Mouse (Mus musculus): ENCODE results near the gene Gm44503. TPM values are rescaled to one million over a fixed set of nuclear protein-coding genes. Genes with fewer than 3 reads are reported as not detected.

Gene Gm44503
- polyA plus RNA-seq, 1 experiment from 2014 or later: 0.31 TPM

DNA sequence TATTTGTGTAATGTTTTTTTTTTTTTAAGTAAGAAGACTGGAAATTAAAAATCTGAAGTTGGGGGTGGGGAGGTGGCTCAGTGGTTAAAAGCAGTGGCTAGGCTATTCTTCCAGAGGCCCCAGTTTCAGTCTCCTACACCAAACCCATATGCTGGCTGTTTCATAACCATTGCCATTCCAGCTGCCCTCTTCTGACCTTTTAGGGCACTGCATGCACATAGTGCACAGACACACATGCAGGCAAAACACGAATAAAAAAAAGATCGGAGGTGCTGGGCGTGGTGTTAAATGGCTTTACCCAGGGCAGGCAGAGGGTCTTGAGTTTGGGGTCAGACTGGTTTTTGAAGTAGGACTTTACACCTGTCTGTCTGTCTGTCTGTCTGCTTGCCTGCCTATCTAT lies 47.5 kb downstream of the Gm44503 start:
- H3K36me3 ChIP-seq (replicated peaks; ENCODE audit: control insufficient read depth, insufficient read depth): peaks cover 69% of the 10 kb centered on the region

DNA sequence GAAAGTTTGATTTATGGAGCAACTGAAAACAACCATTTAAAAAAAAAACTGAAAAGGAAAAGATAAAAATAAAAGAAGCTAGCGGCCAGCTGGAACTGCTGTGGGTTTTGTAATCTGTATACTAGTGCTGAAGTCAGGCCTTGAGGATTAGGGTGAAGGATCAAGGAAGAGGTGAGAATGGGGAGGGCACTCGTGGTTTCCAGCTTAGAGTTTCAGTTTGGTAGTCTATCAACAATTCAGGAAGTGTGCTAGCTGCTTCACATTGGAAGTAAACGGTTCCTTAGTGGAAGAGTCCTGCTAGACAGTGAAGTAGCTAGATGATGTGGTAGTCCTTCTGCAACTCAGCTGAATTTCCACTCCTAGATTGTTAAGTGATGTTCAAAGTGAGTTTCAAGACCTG lies 49.7 kb downstream of the Gm44503 start:
- no peak for DNase-seq (ENCODE audit: low spot score)
- Histone ChIP-seq H3K4me3 (replicated peaks; ENCODE audit: low read length) (no peak overlapping the region), H3K9ac (no peak overlapping the region), H3K36me3 (replicated peaks; ENCODE audit: control insufficient read depth, insufficient read depth) (peaks cover 77% of the 10 kb centered on the region), H3K9me3 (ENCODE audit: control insufficient read depth, low read length) (no peaks in the 10 kb centered on the region), H3K27me3 (ENCODE audit: control insufficient read depth, insufficient read depth, low read length) (no peaks in the 10 kb centered on the region), H3K4me1 (replicated peaks; ENCODE audit: control insufficient read depth, insufficient read depth, low read length) (no peaks in the 10 kb centered on the region), H3K27ac (no peak overlapping the region), H3K4me2 (replicated peaks) (no peak overlapping the region)
- ATAC-seq (ENCODE audit: low FRiP score): no peak
- WGBS: 81% methylated on average over 3 of the region's 3 CpGs

More for the DNA sequence above, 47.5 kb downstream of the Gm44503 start:
- no peak overlapping the region for H3K4me2 ChIP-seq (replicated peaks)
- H3K4me3 ChIP-seq (replicated peaks; ENCODE audit: low read length): no peak overlapping the region
- no peaks in the 10 kb centered on the region for H3K9me3 ChIP-seq (ENCODE audit: control insufficient read depth, low read length)
- H3K4me1 ChIP-seq (replicated peaks; ENCODE audit: control insufficient read depth, insufficient read depth, low read length): no peaks in the 10 kb centered on the region
- no peaks in the 10 kb centered on the region for H3K27me3 ChIP-seq (ENCODE audit: control insufficient read depth, insufficient read depth, low read length)
- ATAC-seq (ENCODE audit: low FRiP score) (no peak), DNase-seq (ENCODE audit: low spot score) (no peak)
- no peak overlapping the region for H3K9ac ChIP-seq
- no peak overlapping the region for H3K27ac ChIP-seq
- 94% methylated on average over 3 of the region's 3 CpGs for WGBS

DNA sequence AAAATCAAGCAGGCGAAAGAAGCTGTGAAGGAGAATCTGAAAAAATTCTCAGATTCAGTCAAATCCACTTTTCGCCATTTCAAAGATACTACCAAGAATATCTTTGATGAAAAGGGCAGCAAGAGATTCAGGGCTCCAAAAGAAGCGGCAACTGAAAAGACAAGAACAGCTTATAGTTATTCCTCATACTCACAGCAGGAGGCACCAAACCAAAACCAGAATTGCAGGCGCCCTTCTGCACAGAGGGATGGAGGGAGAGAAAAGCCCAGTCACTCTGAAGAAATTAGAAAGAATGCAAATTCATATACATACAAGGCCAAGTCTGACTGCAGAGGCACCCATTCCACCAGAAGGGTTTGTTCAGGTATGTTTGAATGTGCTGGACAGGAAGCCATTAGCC lies 54.0 kb downstream of the Gm44503 start:
- no peaks in the 10 kb centered on the region for H3K27me3 ChIP-seq (ENCODE audit: control insufficient read depth, insufficient read depth, low read length)
- no peak overlapping the region for H3K4me2 ChIP-seq (replicated peaks)
- no peak overlapping the region for H3K9ac ChIP-seq
- H3K4me3 ChIP-seq (replicated peaks; ENCODE audit: low read length): no peak overlapping the region
- no peaks in the 10 kb centered on the region for H3K9me3 ChIP-seq (ENCODE audit: control insufficient read depth, low read length)
- ATAC-seq (ENCODE audit: low FRiP score) (no peak), DNase-seq (ENCODE audit: low spot score) (no peak)
- peaks cover 87% of the 10 kb centered on the region for H3K36me3 ChIP-seq (replicated peaks; ENCODE audit: control insufficient read depth, insufficient read depth)
- 90% methylated on average over 4 of the region's 4 CpGs for whole genome bisulfite sequencing
- no peaks in the 10 kb centered on the region for H3K4me1 ChIP-seq (replicated peaks; ENCODE audit: control insufficient read depth, insufficient read depth, low read length)
- no peak overlapping the region for H3K27ac ChIP-seq

DNA sequence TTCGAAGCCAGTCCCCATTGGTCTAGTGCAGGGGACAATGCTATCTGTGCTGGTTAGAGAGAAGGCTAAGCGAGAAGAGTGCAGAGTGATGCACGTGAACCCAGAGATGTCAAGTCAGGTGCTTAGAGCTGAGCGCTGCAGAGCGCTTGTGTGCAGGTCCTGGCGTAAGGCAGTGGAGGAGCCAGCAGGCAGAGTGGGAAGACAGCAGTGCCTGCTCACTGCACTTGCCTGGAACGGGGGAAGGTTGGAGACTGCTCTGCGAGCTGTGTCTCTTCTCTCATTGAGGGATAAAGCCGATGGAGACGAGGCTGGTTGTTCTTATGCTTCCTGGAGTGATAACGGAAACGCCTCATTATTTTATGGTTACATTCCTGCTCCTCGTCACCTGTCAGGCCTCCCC lies 56.1 kb downstream of the Gm44503 start:
- WGBS: 93% methylated on average over 13 of the region's 13 CpGs
- Histone ChIP-seq H3K9ac (no peak overlapping the region), H3K4me2 (replicated peaks) (no peak overlapping the region), H3K9me3 (ENCODE audit: control insufficient read depth, low read length) (no peaks in the 10 kb centered on the region), H3K4me1 (replicated peaks; ENCODE audit: control insufficient read depth, insufficient read depth, low read length) (no peaks in the 10 kb centered on the region), H3K36me3 (replicated peaks; ENCODE audit: control insufficient read depth, insufficient read depth) (peaks cover 98% of the 10 kb centered on the region), H3K27ac (no peak overlapping the region), H3K4me3 (replicated peaks; ENCODE audit: low read length) (no peak overlapping the region), H3K27me3 (ENCODE audit: control insufficient read depth, insufficient read depth, low read length) (no peaks in the 10 kb centered on the region)
- ATAC-seq (ENCODE audit: low FRiP score): no peak
- DNase-seq (ENCODE audit: low spot score): no peak

DNA sequence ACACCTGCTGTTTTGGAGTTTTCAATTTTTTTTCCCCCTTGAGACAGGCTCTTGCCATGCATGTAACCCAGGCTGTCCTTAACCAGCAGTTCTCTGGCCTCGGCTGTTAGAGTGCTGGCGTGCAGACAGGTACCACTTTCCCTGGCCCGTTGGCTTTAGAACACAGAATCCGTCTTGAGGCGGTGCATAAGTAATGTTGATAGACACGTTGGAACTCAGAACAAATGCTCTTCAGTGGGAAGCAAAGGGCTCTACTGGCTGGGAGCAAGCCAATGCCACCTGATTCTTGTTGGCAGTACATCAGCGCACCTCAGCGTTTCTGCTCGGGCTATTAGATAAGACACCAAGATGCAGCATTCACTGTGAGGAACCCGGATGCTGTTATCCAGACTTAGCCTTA lies 61.2 kb downstream of the Gm44503 start:
- no peak for ATAC-seq (ENCODE audit: low FRiP score)
- Histone ChIP-seq H3K4me2 (replicated peaks) (no peak overlapping the region), H3K9me3 (ENCODE audit: control insufficient read depth, low read length) (no peaks in the 10 kb centered on the region), H3K4me1 (replicated peaks; ENCODE audit: control insufficient read depth, insufficient read depth, low read length) (no peaks in the 10 kb centered on the region), H3K9ac (no peak overlapping the region), H3K36me3 (replicated peaks; ENCODE audit: control insufficient read depth, insufficient read depth) (peaks cover 85% of the 10 kb centered on the region), H3K27me3 (ENCODE audit: control insufficient read depth, insufficient read depth, low read length) (no peaks in the 10 kb centered on the region), H3K4me3 (replicated peaks; ENCODE audit: low read length) (no peak overlapping the region), H3K27ac (no peak overlapping the region)
- no peak for DNase-seq (ENCODE audit: low spot score)
- 93% methylated on average over 10 of the region's 10 CpGs for WGBS

DNA sequence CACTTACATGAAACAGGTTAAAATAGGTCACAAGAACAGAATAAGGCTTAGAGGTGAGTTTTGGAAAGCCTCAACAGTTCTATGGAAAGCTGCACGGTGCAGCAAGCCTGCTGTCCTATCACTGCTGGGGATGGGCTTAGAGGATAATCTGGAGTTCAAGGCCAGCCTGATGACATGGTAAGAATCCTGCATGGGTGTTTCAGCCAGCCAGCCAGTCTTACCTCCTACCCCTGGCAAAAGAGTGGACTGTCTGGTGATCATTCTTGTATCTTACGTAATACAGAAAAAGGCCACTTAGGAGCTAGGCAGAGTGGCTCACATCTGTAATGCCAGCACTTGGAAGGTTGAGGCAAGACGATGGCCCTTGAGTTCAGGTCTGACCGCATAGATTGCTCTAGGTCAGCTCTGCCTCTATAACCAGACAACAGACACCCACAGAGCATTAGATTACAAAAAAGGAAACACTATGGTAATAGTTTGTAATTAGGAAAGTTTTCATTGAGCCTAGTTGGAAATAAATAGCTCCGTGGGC lies 62.0 kb downstream of the Gm44503 start:
- 96% methylated on average over 5 of the region's 5 CpGs for WGBS
- H3K36me3 ChIP-seq (replicated peaks; ENCODE audit: control insufficient read depth, insufficient read depth): peaks cover 81% of the 10 kb centered on the region
- DNase-seq (ENCODE audit: low spot score) (no peak), ATAC-seq (ENCODE audit: low FRiP score) (no peak)
- H3K4me3 ChIP-seq (replicated peaks; ENCODE audit: low read length): no peak overlapping the region
- H3K9me3 ChIP-seq (ENCODE audit: control insufficient read depth, low read length): no peaks in the 10 kb centered on the region
- H3K4me1 ChIP-seq (replicated peaks; ENCODE audit: control insufficient read depth, insufficient read depth, low read length): no peaks in the 10 kb centered on the region
- H3K4me2 ChIP-seq (replicated peaks): no peak overlapping the region
- no peak overlapping the region for H3K27ac ChIP-seq
- H3K9ac ChIP-seq: no peak overlapping the region
- no peaks in the 10 kb centered on the region for H3K27me3 ChIP-seq (ENCODE audit: control insufficient read depth, insufficient read depth, low read length)

DNA sequence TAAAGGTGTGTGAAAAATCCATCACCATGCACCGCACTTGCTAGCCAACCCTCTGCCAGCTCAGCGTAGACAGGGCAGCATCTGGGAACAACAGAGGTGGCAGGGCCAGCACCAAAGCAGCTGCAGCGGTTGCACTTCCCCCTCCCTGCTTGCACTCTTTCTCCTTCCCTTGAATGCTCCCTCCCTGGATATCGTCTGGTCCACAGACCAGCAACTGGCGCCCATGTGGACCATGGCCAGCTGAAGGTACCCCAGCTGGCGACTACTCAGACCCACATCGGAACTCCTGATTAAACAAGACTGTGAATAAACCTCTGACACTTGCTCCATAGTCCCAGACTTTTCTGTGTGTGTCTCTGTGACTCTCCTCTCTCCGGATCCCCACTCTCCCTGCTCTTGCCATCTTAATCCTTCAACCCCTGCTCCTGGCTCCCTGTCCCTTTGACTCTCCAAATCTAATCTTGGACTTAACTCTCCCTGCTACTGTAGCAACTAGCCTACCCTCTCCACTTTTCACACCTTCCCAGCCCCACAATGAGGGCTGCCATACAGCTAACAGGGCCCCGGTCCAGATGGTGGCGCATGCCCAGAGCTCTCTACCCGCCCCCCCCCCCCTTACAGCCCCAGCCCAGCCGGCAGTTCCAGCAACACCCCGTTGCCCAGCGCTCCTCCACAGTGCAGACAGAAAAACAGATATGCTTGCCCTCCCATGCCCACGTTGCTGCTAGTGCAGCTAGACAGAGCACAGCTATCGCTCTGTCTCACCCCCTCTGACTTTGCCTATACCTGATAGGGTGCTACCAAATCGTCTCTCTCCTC lies 67.4 kb downstream of the Gm44503 start:
- peak overlapping the region; percentile 25 for H3K4me2 ChIP-seq (replicated peaks)
- peak; percentile 84; the same call in 1 of the 2 replicates for ATAC-seq (ENCODE audit: low FRiP score)
- no peak overlapping the region for H3K9ac ChIP-seq
- 0 out of 2 replicates have a peak overlapping the region, but pooled peaks have one; percentile 26 for H3K27ac ChIP-seq
- no peaks in the 10 kb centered on the region for H3K9me3 ChIP-seq (ENCODE audit: control insufficient read depth, low read length)
- peaks cover 45% of the 10 kb centered on the region for H3K36me3 ChIP-seq (replicated peaks; ENCODE audit: control insufficient read depth, insufficient read depth)
- H3K27me3 ChIP-seq (ENCODE audit: control insufficient read depth, insufficient read depth, low read length): no peaks in the 10 kb centered on the region
- peak; percentile 44 for DNase-seq (ENCODE audit: low spot score)
- no peak overlapping the region for H3K4me3 ChIP-seq (replicated peaks; ENCODE audit: low read length)
- no peaks in the 10 kb centered on the region for H3K4me1 ChIP-seq (replicated peaks; ENCODE audit: control insufficient read depth, insufficient read depth, low read length)
- WGBS: 20% methylated on average over 16 of the region's 17 CpGs

DNA sequence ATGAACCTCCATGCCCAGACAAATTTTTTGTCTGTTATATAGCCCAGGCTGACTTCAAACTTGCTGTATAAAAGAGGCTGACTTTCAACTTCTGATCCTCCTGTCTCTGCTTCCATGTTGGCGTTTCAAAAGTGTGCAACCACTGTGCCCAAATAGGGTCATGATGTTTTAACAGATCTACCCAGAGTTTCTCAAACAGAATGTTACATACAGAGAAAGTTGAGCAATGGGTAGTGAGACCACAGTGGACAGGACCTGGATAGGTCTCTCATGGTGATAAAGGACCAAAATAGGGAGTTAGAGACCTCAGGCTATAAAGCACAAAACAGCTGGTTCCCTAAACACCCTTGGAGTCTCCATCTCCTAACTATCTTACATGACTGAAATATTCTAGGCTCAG lies 71.8 kb downstream of the Gm44503 start:
- Histone ChIP-seq H3K9ac (no peak overlapping the region), H3K27me3 (ENCODE audit: control insufficient read depth, insufficient read depth, low read length) (no peaks in the 10 kb centered on the region), H3K4me1 (replicated peaks; ENCODE audit: control insufficient read depth, insufficient read depth, low read length) (no peaks in the 10 kb centered on the region), H3K27ac (no peak overlapping the region), H3K9me3 (ENCODE audit: control insufficient read depth, low read length) (no peaks in the 10 kb centered on the region), H3K4me3 (replicated peaks; ENCODE audit: low read length) (no peak overlapping the region), H3K4me2 (replicated peaks) (no peak overlapping the region), H3K36me3 (replicated peaks; ENCODE audit: control insufficient read depth, insufficient read depth) (peaks cover 46% of the 10 kb centered on the region)
- WGBS: 93% methylated on average over 1 of the region's 1 CpGs
- DNase-seq (ENCODE audit: low spot score) (no peak), ATAC-seq (ENCODE audit: low FRiP score) (no peak)

DNA sequence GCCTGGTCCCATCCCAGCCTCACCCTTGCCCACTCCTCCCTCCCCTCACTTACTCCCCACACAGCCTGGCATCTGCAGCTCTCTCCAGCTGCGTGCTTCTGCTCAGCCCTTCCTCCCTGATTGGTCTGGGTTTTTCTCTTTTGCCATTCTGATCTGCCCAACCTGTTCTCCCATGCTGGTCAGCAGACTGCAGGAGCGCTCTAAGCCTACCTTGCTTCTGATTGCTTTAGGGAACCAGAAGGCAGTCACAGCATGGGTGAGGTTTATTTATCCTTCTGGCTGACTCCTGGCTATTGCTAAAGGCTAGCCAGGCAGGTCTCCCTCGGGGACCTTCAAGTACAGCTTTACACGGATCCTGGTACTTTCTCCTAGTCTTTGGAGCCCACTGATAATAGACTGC lies 72.8 kb downstream of the Gm44503 start:
- H3K4me1 ChIP-seq (replicated peaks; ENCODE audit: control insufficient read depth, insufficient read depth, low read length): no peaks in the 10 kb centered on the region
- H3K4me3 ChIP-seq (replicated peaks; ENCODE audit: low read length): no peak overlapping the region
- no peaks in the 10 kb centered on the region for H3K9me3 ChIP-seq (ENCODE audit: control insufficient read depth, low read length)
- DNase-seq (ENCODE audit: low spot score) (no peak), ATAC-seq (ENCODE audit: low FRiP score) (no peak)
- no peak overlapping the region for H3K4me2 ChIP-seq (replicated peaks)
- peaks cover 54% of the 10 kb centered on the region for H3K36me3 ChIP-seq (replicated peaks; ENCODE audit: control insufficient read depth, insufficient read depth)
- no peak overlapping the region for H3K9ac ChIP-seq
- no peak overlapping the region for H3K27ac ChIP-seq
- WGBS: 66% methylated on average over 4 of the region's 4 CpGs
- no peaks in the 10 kb centered on the region for H3K27me3 ChIP-seq (ENCODE audit: control insufficient read depth, insufficient read depth, low read length)
